Comparison of ENCODE assay signal across 26 mouse cellular contexts in genomic region chr1:54835661-54836205, GRCm38 (mm10).
DNase-seq lines count a peak whose midpoint lies in the region; ATAC-seq lines count a peak whose summit lies in the region.
"Had no signal": no experiment of that assay in that cellular context is flagged by ENCODE, and none has a peak within 500 bp of the region (broad histone marks: within the 10 kb centered on the region; RNA-seq: fewer than 3 reads in every experiment).

No protein-coding gene starts in this region.

- peak overlapping the region; percentile 11; the same call in 1 of the 2 replicates for H3K27ac ChIP-seq in embryonic facial prominence, embryonic 13.5 days
- H3K27ac ChIP-seq in embryonic facial prominence, embryonic 10.5 days (replicated peaks): no peak overlapping the region
- H3K27ac ChIP-seq in liver, embryonic 15.5 days (replicated peaks): peak overlapping the region; percentile 33; the same call in 1 of the 2 replicates
- H3K27ac ChIP-seq: gastrocnemius, adult 2 months; hindbrain, embryonic 10.5 days; hindbrain, embryonic 15.5 days; layer of hippocampus, adult 2 months; liver, embryonic 13.5 days; lung, embryonic 15.5 days; stomach, embryonic 15.5 days had no signal

- DNase-seq in embryonic facial prominence, embryonic 10.5 days (ENCODE audit: low spot score): no peak
- no peak for DNase-seq in liver
- no peak for DNase-seq in left cerebral cortex, postnatal 14 days (ENCODE audit: low spot score in 2 of 2)
- DNase-seq in urinary bladder, adult 18-20 months (ENCODE audit: low spot score in 2 of 2): no peak
- DNase-seq: adrenal gland, adult 2 months; cerebellum, adult 11-12 months; cerebellum, adult 9-11 months; gastrocnemius, adult 2 months; gastrocnemius, postnatal 36 days; heart, postnatal 14 days; kidney, adult 18-20 months; kidney, postnatal 36 days; liver, embryonic 13.5 days; midbrain, embryonic 14.5 days; right cerebral cortex, postnatal 25 days; thymus, postnatal 14 days had no signal

- peaks cover 46% of the 10 kb centered on the region for H3K4me1 ChIP-seq in embryonic facial prominence, embryonic 13.5 days
- H3K4me1 ChIP-seq in embryonic facial prominence, embryonic 10.5 days: peaks cover 2% of the 10 kb centered on the region; the same call in 1 of the 2 replicates
- H3K4me1 ChIP-seq in liver, embryonic 15.5 days (replicated peaks): peaks cover 18% of the 10 kb centered on the region
- H3K4me1 ChIP-seq: hindbrain, embryonic 10.5 days; hindbrain, embryonic 15.5 days; stomach, embryonic 15.5 days had no signal

- no peak for ATAC-seq in embryonic facial prominence, embryonic 13.5 days (ENCODE audit: insufficient number of reproducible peaks, insufficient read depth, low FRiP score, low TSS enrichment, low read depth)
- ATAC-seq in liver, embryonic 15.5 days (ENCODE audit: insufficient read depth): no peak
- ATAC-seq in granulocyte monocyte progenitor cell, adult 5-6 weeks (replicated peaks; ENCODE audit: poor library complexity, severe bottlenecking): peak; percentile 65
- peak; percentile 60 for ATAC-seq in megakaryocyte progenitor cell, adult 5-6 weeks (replicated peaks; ENCODE audit: poor library complexity)
- ATAC-seq: forebrain, embryonic 16.5 days had no signal

- 70% methylated on average over 6 of the region's 6 CpGs for WGBS in embryonic facial prominence, embryonic 13.5 days
- whole genome bisulfite sequencing in embryonic facial prominence, embryonic 10.5 days: 84% methylated on average over 6 of the region's 6 CpGs
- WGBS in liver, embryonic 15.5 days (ENCODE audit: insufficient replicate concordance): 35% methylated on average over 6 of the region's 6 CpGs

- no peaks in the 10 kb centered on the region for H3K27me3 ChIP-seq in embryonic facial prominence, embryonic 13.5 days
- no peaks in the 10 kb centered on the region for H3K27me3 ChIP-seq in embryonic facial prominence, embryonic 10.5 days (replicated peaks; ENCODE audit: low read depth, poor library complexity, severe bottlenecking)
- no peaks in the 10 kb centered on the region for H3K27me3 ChIP-seq in liver, embryonic 15.5 days
- H3K27me3 ChIP-seq: hindbrain, embryonic 15.5 days; liver, embryonic 13.5 days; lung, embryonic 15.5 days; stomach, embryonic 15.5 days had no signal

- H3K36me3 ChIP-seq in embryonic facial prominence, embryonic 13.5 days: no peaks in the 10 kb centered on the region
- no peaks in the 10 kb centered on the region for H3K36me3 ChIP-seq in embryonic facial prominence, embryonic 10.5 days (replicated peaks)
- H3K36me3 ChIP-seq in liver, embryonic 15.5 days (replicated peaks): no peaks in the 10 kb centered on the region
- H3K36me3 ChIP-seq: hindbrain, embryonic 10.5 days; hindbrain, embryonic 15.5 days; liver, embryonic 13.5 days; lung, embryonic 15.5 days; stomach, embryonic 15.5 days had no signal

- no peak overlapping the region for H3K4me2 ChIP-seq in embryonic facial prominence, embryonic 13.5 days
- peak overlapping the region; percentile 15; the same call in 1 of the 2 replicates for H3K4me2 ChIP-seq in liver, embryonic 15.5 days
- H3K4me2 ChIP-seq: hindbrain, embryonic 15.5 days; liver, embryonic 13.5 days; lung, embryonic 15.5 days; stomach, embryonic 15.5 days had no signal

- no peaks in the 10 kb centered on the region for H3K9me3 ChIP-seq in embryonic facial prominence, embryonic 13.5 days
- no peaks in the 10 kb centered on the region for H3K9me3 ChIP-seq in embryonic facial prominence, embryonic 10.5 days
- H3K9me3 ChIP-seq in liver, embryonic 15.5 days (replicated peaks): no peaks in the 10 kb centered on the region
- H3K9me3 ChIP-seq: hindbrain, embryonic 10.5 days; hindbrain, embryonic 15.5 days; liver, embryonic 13.5 days; lung, embryonic 15.5 days; stomach, embryonic 15.5 days had no signal

- intact Hi-C loops in left cerebral cortex, postnatal 14 days (cut with DNase I): no loop called here

- H3K4me3 ChIP-seq in embryonic facial prominence, embryonic 13.5 days: no peak overlapping the region
- no peak overlapping the region for H3K4me3 ChIP-seq in embryonic facial prominence, embryonic 10.5 days
- H3K4me3 ChIP-seq in liver, embryonic 15.5 days (replicated peaks): no peak overlapping the region
- H3K4me3 ChIP-seq: gastrocnemius, adult 2 months; hindbrain, embryonic 10.5 days; hindbrain, embryonic 15.5 days; layer of hippocampus, adult 2 months; liver, embryonic 13.5 days; lung, embryonic 15.5 days; stomach, embryonic 15.5 days had no signal

- H3K9ac ChIP-seq in embryonic facial prominence, embryonic 13.5 days: no peak overlapping the region
- no peak overlapping the region for H3K9ac ChIP-seq in liver, embryonic 15.5 days
- H3K9ac ChIP-seq: hindbrain, embryonic 15.5 days; liver, embryonic 13.5 days; lung, embryonic 15.5 days; stomach, embryonic 15.5 days had no signal

Comparison
In these comparisons a context has a peak if more than half of its experiments do, and no peak if none do; other contexts are left out.
1. ATAC-seq: peak in granulocyte monocyte progenitor cell, adult 5-6 weeks (single experiment) and megakaryocyte progenitor cell, adult 5-6 weeks (single experiment); none in embryonic facial prominence, embryonic 13.5 days (single experiment) and liver, embryonic 15.5 days (single experiment).